Comparison of ENCODE assay signal across 15 mouse cellular contexts in genomic region chrX:134610984-134611383, GRCm38 (mm10). TPM values are rescaled to one million over a fixed set of nuclear protein-coding genes. Genes with fewer than 3 reads are reported as not detected.
"Had no signal": no experiment of that assay in that cellular context is flagged by ENCODE, and none has a peak within 500 bp of the region (broad histone marks: within the 10 kb centered on the region; RNA-seq: fewer than 3 reads in every experiment).

No protein-coding gene starts in this region.

- H3K9ac ChIP-seq: intestine, embryonic 15.5 days; midbrain, embryonic 12.5 days; neural tube, embryonic 12.5 days had no signal

- H3K4me3 ChIP-seq: intestine, embryonic 15.5 days; left cerebral cortex, adult 2 months; limb, embryonic 10.5 days; megakaryocyte, embryonic 14.5 days; midbrain, embryonic 12.5 days; myocyte; neural tube, embryonic 12.5 days had no signal

- H3K27me3 ChIP-seq: intestine, embryonic 15.5 days; megakaryocyte, embryonic 14.5 days; midbrain, embryonic 12.5 days; neural tube, embryonic 12.5 days had no signal

- H3K36me3 ChIP-seq: intestine, embryonic 15.5 days; limb, embryonic 10.5 days; midbrain, embryonic 12.5 days; neural tube, embryonic 12.5 days had no signal

- ATAC-seq: intestine, embryonic 15.5 days; lung, postnatal 0 days had no signal

- H3K27ac ChIP-seq: intestine, embryonic 15.5 days; left cerebral cortex, adult 2 months; midbrain, embryonic 12.5 days; neural tube, embryonic 12.5 days; stomach, postnatal 0 days had no signal

- H3K9me3 ChIP-seq: intestine, embryonic 15.5 days; limb, embryonic 10.5 days; megakaryocyte, embryonic 14.5 days; midbrain, embryonic 12.5 days; neural tube, embryonic 12.5 days had no signal

- DNase-seq: kidney, adult 18-20 months; kidney, postnatal 14 days; lung, adult 2 months; lung, postnatal 4 days; thymus, adult 18-20 months; thymus, postnatal 14 days had no signal

- H3K4me2 ChIP-seq: intestine, embryonic 15.5 days; midbrain, embryonic 12.5 days; neural tube, embryonic 12.5 days had no signal

- H3K4me1 ChIP-seq: intestine, embryonic 15.5 days; limb, embryonic 10.5 days; midbrain, embryonic 12.5 days; neural tube, embryonic 12.5 days had no signal

RNA-seq across cellular contexts. Expression of gene Btk, which starts 27.6 kb away (rescaled TPM):
- polyA plus RNA-seq: myocyte had no signal
